Mouse (Mus musculus) forebrain, embryonic 15.5 days (tissue): ENCODE measurements around the gene Rcn3. TPM values are rescaled to one million over a fixed set of nuclear protein-coding genes. Genes with fewer than 3 reads are reported as not detected.
"Not testable (repeated sequence)": the region's sequence is repeated elsewhere in the genome, so short reads cannot be mapped to it uniquely, and the experiment has no call there.

Source experiments
- ATAC-seq: fragments of 200-750 bp; cut with Nextera tagmentation; replicated peaks from 2 replicates; pipeline ENCODE4 v1.8.0; 2017; ENCODE audit warnings: mild to moderate bottlenecking, moderate TSS enrichment, moderate library complexity
- H3K27ac ChIP-seq: fragments of 300-500 bp; sonication (generic); replicated peaks from 2 replicates; pipeline ENCODE4 v1.5.1; 2015; ENCODE audit warnings: mild to moderate bottlenecking, inconsistent platforms
- H3K27me3 ChIP-seq: fragments of 300-500 bp; sonication (generic); 2 replicates; pipeline ENCODE4 v1.6.1; 2015; ENCODE audit warnings: inconsistent platforms
- H3K36me3 ChIP-seq: fragments of 300-500 bp; sonication (generic); 2 replicates; pipeline ENCODE4 v1.6.1; 2015; ENCODE audit warnings: mild to moderate bottlenecking, inconsistent platforms
- H3K4me1 ChIP-seq: fragments of 300-500 bp; sonication (generic); 2 replicates; pipeline ENCODE4 v1.6.1; 2015; ENCODE audit warnings: inconsistent platforms
- H3K4me2 ChIP-seq: fragments of 300-500 bp; sonication (generic); replicated peaks from 2 replicates; pipeline ENCODE4 v1.6.1; 2015; ENCODE audit warnings: mild to moderate bottlenecking, inconsistent platforms
- H3K4me3 ChIP-seq: fragments of 300-500 bp; sonication (generic); 2 replicates; pipeline ENCODE4 v1.5.1; 2015; ENCODE audit warnings: mild to moderate bottlenecking, inconsistent platforms
- H3K9ac ChIP-seq: fragments of 300-500 bp; sonication (generic); replicated peaks from 2 replicates; pipeline ENCODE4 v1.6.1; 2015; ENCODE audit warnings: mild to moderate bottlenecking, inconsistent platforms
- H3K9me3 ChIP-seq: fragments of 300-500 bp; sonication (generic); 2 replicates; pipeline ENCODE4 v1.6.1; 2016; ENCODE audit warnings: inconsistent platforms
- WGBS: fragments of 180-500 bp; shearing (Covaris S2); methylation state at CpG from one replicate; pipeline ENCODE4 v1.1.7; 2015; ENCODE audit warnings: mixed read lengths; 5-methylcytosine and 5-hydroxymethylcytosine counted together
- polyA plus RNA-seq: library from polyadenylated mRNA; unstranded; fragments of >200 nt; fragmentation: Nextera tagmentation; extraction: Ambion mirVana; gene quantifications from 2 replicates; pipeline ENCODE4 v1.2.1, GENCODE M21; 2015

Gene Rcn3
- polyA plus RNA-seq, 1 experiment from 2014 or later, result 49.6 TPM

DNA sequence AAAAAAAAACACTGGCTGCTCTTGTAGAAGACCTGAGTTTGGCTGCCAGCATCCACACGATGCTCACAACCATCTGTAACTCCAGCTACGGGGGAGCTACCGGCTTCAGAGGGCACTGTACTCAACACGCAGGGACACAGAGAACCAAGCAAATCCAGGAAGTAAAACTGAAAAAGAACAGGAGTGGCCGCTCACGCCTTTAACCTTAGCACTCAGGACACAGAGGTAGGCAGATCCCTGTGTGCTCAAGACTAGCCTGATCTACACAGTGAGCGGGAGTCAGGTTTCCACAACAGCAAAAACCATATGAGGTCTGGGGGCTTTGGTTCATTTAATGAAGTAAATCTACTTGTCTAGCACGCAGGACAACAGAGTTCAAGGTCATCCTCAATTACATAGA lies 13.5 kb upstream of the Rcn3 start:
- Histone ChIP-seq H3K4me2 (no peak overlapping the region), H3K27ac (no peak overlapping the region), H3K4me3 (no peak overlapping the region), H3K36me3 (no peaks in the 10 kb centered on the region), H3K4me1 (no peaks in the 10 kb centered on the region), H3K9me3 (no peaks in the 10 kb centered on the region), H3K27me3 (no peaks in the 10 kb centered on the region), H3K9ac (no peak overlapping the region)
- ATAC-seq, result no peak
- 82% methylated on average over 8 of the region's 8 CpGs for WGBS

DNA sequence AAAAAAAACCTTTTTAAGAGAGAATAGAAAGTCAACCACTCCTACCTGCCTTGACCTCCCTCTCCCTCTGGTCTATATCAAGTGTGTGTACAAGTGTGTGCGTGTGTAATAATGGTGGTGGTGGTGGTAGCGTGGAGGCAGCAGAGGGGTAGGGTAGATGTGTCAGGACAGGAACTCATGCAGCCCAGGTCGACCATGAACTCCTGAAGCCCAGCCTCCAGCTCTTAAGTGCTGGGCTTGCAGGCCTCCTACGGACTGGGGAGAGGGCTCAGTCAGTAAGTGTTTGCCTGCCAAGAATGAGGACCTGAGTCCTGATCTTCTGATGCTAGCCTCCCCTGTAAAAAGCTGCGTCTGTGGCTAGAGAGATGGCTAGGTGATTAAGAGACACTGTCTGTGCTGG lies 12.9 kb upstream of the Rcn3 start:
- Histone ChIP-seq H3K36me3 (no peaks in the 10 kb centered on the region), H3K4me3 (no peak overlapping the region), H3K4me2 (no peak overlapping the region), H3K27ac (no peak overlapping the region), H3K27me3 (no peaks in the 10 kb centered on the region), H3K4me1 (no peaks in the 10 kb centered on the region), H3K9me3 (no peaks in the 10 kb centered on the region), H3K9ac (no peak overlapping the region)
- no peak for ATAC-seq
- WGBS, result 83% methylated on average over 5 of the region's 5 CpGs

DNA sequence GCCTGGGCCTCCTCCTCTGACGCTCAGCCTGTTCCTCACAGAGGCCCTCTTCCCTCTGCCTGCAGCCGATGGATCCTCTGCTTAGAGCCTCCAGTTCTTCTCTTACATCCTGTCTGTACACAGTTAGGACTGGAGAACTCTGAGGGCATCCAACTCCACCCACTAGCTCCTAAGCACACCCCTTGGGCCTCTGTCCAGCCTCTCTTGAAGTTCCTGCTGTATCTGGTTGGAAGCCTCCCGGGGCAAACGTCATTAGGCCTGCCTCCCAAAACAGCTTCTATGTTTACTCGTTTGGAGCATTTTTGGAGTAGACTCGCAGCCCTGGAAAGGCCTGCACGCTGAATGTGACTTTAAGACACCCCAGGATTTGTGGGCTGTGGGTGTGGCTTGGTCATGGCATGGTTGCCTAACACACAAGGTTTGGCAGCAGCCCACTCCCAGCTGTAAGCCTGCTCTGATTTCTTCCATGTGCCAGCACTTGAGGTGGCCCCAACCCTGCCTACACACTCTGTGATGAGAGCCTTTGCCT lies 11.7 kb upstream of the Rcn3 start, which contains the start of gene Fcgrt:
Fcgrt (minus strand) TSS at position 200 of the 529 bp plus-strand sequence.
- H3K4me2 ChIP-seq, result no peak within 1 kb of the TSS
- H3K36me3 ChIP-seq, result no peaks in the 10 kb centered on the region
- no peak for ATAC-seq
- H3K4me1 ChIP-seq, result no peaks in the 10 kb centered on the region
- H3K4me3 ChIP-seq, result no peak within 1 kb of the TSS
- H3K27ac ChIP-seq, result no peak within 1 kb of the TSS
- 70% methylated on average over 7 of the region's 7 CpGs for WGBS
- no peaks in the 10 kb centered on the region for H3K9me3 ChIP-seq
- H3K27me3 ChIP-seq, result no peaks in the 10 kb centered on the region
- H3K9ac ChIP-seq, result no peak within 1 kb of the TSS

DNA sequence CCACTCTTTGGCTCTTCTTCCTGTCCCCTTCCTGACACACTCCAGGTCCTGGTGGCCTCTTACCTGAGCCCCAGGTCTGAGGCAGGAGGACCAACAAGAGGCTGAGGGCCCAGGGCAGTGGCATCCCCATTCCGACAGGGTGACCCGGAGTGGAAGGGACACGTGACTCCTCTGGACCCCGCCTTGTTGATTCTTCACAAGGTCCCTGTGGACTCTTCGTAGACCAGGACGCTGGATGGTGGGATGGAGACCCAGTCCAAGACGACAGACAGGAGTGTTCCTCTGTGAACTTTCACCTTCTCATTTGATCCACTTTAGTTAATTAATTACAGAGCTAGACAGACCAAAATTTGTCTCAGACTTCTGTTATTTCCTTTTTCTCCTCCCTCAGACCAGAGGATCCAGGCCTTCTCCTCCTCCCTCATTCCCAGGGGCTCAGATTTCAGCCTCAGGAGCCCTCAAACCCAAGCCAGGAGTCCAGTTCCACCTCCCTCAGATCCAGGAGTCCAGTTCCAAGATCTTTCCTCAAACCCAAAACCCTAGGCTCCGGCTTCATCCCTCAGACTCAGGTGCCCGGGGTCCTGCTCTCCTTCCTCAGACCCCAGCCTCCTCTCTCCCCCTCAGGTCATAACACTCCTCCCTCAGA lies 11.0 kb upstream of the Rcn3 start:
- H3K9me3 ChIP-seq, result no peaks in the 10 kb centered on the region
- no peak overlapping the region for H3K9ac ChIP-seq
- H3K4me1 ChIP-seq, result no peaks in the 10 kb centered on the region
- no peak for ATAC-seq
- no peak overlapping the region for H3K4me3 ChIP-seq
- 87% methylated on average over 9 of the region's 9 CpGs for WGBS
- H3K27me3 ChIP-seq, result no peaks in the 10 kb centered on the region
- no peaks in the 10 kb centered on the region for H3K36me3 ChIP-seq
- H3K4me2 ChIP-seq, result no peak overlapping the region
- no peak overlapping the region for H3K27ac ChIP-seq

DNA sequence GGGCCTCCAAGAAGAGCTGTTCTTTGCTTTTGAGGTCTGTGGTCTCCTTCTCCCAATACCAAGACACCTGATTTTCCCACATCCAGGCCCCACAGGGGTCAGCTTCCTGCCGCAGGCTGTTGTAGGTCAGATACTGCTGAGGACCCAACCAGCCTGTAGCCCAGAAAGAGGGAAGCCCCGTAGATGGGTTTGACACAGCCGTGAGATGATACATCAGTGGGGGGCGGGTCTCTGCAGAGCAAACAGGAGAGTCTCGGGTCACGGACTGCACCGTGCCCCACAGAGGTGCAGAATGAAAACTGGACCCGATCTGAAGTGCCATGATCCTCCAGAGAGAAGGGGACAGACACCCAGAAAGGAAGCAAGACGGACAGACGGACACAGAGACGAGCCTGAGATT lies 10.4 kb upstream of the Rcn3 start:
- no peak overlapping the region for H3K4me2 ChIP-seq
- no peaks in the 10 kb centered on the region for H3K4me1 ChIP-seq
- no peaks in the 10 kb centered on the region for H3K9me3 ChIP-seq
- 92% methylated on average over 11 of the region's 11 CpGs for WGBS
- no peak overlapping the region for H3K27ac ChIP-seq
- H3K9ac ChIP-seq, result no peak overlapping the region
- ATAC-seq, result no peak
- no peaks in the 10 kb centered on the region for H3K27me3 ChIP-seq
- H3K4me3 ChIP-seq, result no peak overlapping the region
- H3K36me3 ChIP-seq, result no peaks in the 10 kb centered on the region

DNA sequence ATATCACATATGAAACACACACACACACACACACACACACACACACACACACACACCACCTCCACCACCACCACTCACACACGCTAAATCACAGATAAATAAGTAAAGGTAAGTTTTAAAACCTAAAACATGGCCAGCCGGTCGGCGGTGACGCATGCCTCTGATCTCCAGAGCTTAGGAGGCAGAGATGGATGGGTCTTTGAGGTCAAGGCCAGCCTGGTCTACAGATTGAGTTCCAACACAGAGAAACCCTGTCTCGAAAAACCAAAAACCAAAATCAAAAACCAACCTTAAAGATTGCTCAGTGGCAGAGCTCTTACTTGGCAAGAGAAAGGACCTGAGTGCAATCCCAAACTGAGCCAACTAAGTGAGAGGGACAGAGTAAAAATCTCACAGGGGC lies 8.0 kb upstream of the Rcn3 start:
- H3K9me3 ChIP-seq, result no peaks in the 10 kb centered on the region
- WGBS, result 90% methylated on average over 6 of the region's 6 CpGs
- no peaks in the 10 kb centered on the region for H3K36me3 ChIP-seq
- no peak overlapping the region for H3K9ac ChIP-seq
- H3K4me2 ChIP-seq, result no peak overlapping the region
- no peak for ATAC-seq
- H3K27me3 ChIP-seq, result no peaks in the 10 kb centered on the region
- no peak overlapping the region for H3K27ac ChIP-seq
- H3K4me3 ChIP-seq, result no peak overlapping the region
- H3K4me1 ChIP-seq, result no peaks in the 10 kb centered on the region

DNA sequence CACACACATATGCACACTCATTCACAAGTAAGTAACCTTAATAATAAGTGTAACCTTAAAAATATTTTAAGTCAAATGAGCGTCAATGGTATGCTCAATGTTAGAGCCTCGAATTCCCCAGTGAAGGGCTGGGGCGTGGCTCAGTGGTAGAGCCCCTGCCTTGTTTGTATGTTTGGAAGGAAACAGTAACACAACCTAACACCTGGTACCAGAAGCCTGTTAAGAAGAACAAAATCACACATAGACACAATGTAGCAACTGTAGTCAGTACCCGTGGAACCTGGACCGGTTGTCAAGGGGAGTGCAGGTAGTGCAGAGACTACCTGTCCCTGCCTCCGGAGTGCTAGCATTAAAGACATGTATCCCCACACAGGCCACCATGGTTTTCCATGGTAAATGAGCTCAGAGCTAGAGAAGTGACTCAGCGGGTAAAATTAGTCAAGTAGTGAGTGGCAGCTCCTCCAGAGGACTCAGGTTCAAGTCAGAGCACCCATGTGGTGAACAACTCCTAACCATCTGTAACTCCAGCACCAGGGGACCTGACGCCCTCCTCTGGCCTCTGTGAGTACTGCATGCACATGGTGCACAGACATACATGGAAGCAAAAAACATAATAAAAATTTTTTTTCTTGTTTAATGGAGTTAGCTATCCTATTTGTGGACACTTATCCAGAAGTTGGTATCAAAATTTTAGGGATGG lies 6.7 kb upstream of the Rcn3 start:
- Histone ChIP-seq H3K4me1 (no peaks in the 10 kb centered on the region), H3K36me3 (no peaks in the 10 kb centered on the region), H3K4me3 (no peak overlapping the region), H3K27ac (no peak overlapping the region), H3K4me2 (no peak overlapping the region), H3K9me3 (no peaks in the 10 kb centered on the region), H3K9ac (no peak overlapping the region), H3K27me3 (no peaks in the 10 kb centered on the region)
- ATAC-seq, result no peak
- 91% methylated on average over 8 of the region's 8 CpGs for WGBS

DNA sequence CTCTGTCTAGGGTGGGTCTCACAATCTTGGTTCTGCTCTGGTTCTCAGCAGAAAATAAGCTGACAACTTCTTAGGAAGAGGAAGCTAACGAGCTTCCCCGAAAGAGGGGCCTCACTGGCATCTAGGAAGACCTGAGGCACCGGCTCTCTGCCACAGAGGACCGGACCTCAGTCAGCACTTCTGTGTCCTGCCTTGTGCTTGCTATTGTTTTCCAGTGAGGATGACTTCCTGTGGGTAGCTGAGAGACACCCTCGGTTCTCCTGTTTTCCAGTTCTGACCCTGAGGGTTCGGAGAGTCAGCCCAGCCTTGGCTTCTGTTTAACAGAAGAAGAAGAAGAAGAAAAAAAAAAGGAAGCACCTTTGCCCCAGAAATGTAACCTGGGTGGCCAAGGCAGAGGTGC lies 5.5 kb upstream of the Rcn3 start:
- no peak for ATAC-seq
- no peak overlapping the region for H3K4me2 ChIP-seq
- H3K36me3 ChIP-seq, result no peaks in the 10 kb centered on the region
- H3K27me3 ChIP-seq, result no peaks in the 10 kb centered on the region
- H3K9ac ChIP-seq, result no peak overlapping the region
- H3K4me3 ChIP-seq, result no peak overlapping the region
- H3K9me3 ChIP-seq, result no peaks in the 10 kb centered on the region
- no peaks in the 10 kb centered on the region for H3K4me1 ChIP-seq
- WGBS, result 47% methylated on average over 6 of the region's 6 CpGs
- H3K27ac ChIP-seq, result no peak overlapping the region

DNA sequence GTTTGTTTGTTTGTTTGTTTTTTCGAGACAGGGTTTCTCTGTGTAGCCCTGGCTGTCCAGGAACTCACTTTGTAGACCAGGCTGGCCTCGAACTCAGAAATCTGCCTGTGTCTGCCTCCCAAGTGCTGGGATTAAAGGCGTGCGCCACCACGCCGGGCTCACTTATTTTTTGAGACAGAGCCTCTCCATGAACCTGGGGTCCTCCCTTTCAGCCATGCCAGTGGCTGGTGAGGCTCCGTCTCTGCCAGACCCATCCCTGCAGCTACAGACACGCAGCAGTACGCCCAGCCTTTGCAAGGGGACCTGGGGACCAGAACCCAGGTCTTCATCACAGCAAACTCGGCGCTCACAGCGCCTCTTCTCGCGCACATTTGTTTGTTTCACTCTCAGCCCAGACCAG lies 3.9 kb upstream of the Rcn3 start:
- not testable (repeated sequence) for H3K27ac ChIP-seq, ATAC-seq, H3K9ac ChIP-seq, H3K36me3 ChIP-seq, H3K9me3 ChIP-seq, H3K4me2 ChIP-seq, H3K4me3 ChIP-seq, H3K27me3 ChIP-seq
- WGBS, result 90% methylated on average over 14 of the region's 14 CpGs
- peaks cover 12% of the 10 kb centered on the region for H3K4me1 ChIP-seq

DNA sequence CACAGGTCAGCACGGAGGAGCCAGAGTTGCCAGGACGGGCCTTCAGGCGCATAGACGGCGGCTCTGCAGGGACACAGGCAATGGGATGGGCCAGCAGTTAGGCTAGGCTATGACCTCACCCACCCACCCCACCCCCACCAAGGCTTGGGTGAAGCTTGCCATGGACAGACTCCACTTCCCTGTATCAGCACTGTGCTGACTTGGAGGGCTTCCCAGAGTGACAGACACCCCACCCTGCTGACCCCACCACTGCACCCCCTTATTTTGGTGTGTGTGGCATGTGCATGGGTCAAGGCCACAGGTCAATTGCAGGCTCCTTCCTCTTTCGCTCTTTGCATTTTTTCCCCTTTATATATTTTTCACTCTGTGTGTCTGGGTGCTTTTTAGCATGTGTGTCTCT lies 3.3 kb upstream of the Rcn3 start:
- Histone ChIP-seq H3K36me3 (no peaks in the 10 kb centered on the region), H3K9me3 (no peaks in the 10 kb centered on the region), H3K27me3 (no peaks in the 10 kb centered on the region), H3K4me1 (peaks cover 13% of the 10 kb centered on the region), H3K27ac (no peak overlapping the region), H3K9ac (no peak overlapping the region), H3K4me2 (no peak overlapping the region), H3K4me3 (no peak overlapping the region)
- no peak for ATAC-seq
- WGBS, result 90% methylated on average over 6 of the region's 6 CpGs

DNA sequence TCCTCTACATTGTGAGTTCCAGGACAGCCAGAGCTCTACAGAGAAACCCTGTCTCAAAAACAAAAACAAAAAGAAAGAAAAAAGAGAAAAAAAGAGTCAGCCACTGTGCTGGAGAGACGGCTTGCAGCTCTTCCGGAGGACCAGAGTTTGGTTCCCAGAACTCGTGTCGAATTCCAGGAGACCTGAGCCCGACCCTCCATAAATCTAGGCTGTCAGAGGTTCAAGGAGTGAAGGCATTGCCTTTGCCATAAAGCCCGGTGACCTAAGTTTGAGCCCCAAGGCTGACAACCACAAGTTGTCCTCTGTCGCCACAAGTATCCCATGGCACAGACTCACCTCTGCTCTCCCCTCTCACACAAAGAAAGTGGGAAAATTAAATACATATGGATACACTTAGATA lies 2.1 kb upstream of the Rcn3 start:
- H3K9ac ChIP-seq, result no peak overlapping the region
- ATAC-seq, result no peak
- H3K4me1 ChIP-seq, result peaks cover 13% of the 10 kb centered on the region
- H3K4me3 ChIP-seq, result no peak overlapping the region
- H3K4me2 ChIP-seq, result no peak overlapping the region
- no peaks in the 10 kb centered on the region for H3K27me3 ChIP-seq
- no peaks in the 10 kb centered on the region for H3K9me3 ChIP-seq
- no peak overlapping the region for H3K27ac ChIP-seq
- no peaks in the 10 kb centered on the region for H3K36me3 ChIP-seq
- WGBS, result 82% methylated on average over 7 of the region's 7 CpGs

DNA sequence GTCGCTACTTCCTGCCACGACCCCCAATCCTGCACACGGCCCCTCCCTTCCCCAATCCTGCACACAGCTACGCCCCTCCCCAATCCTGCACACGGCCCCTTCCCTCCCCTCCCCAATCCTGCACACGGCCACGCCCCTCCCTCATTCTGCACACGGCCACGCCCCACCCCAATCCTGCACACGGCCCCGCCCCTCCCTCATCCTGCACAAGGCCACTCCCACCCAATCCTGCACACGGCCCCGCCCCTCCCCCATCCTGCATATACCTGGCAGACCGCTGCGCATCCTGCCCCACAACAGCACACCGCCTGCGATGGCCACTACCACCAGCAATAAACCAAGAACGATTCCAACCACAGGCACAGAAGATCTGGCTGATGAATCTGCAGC lies 1.5 kb upstream of the Rcn3 start:
- peaks cover 13% of the 10 kb centered on the region for H3K4me1 ChIP-seq
- WGBS, result 37% methylated on average over 17 of the region's 18 CpGs
- no peak overlapping the region for H3K4me2 ChIP-seq
- no peaks in the 10 kb centered on the region for H3K9me3 ChIP-seq
- H3K27ac ChIP-seq, result no peak overlapping the region
- H3K9ac ChIP-seq, result no peak overlapping the region
- H3K27me3 ChIP-seq, result no peaks in the 10 kb centered on the region
- no peak for ATAC-seq
- H3K4me3 ChIP-seq, result no peak overlapping the region
- no peaks in the 10 kb centered on the region for H3K36me3 ChIP-seq
